Mouse (Mus musculus) olfactory bulb, adult 2 months (tissue): ENCODE measurements around the gene Bbs9.

Experiments
- CTCF ChIP-seq: fragments of 200-500 bp; IDR thresholded peaks from 2 replicates; pipeline ENCODE4 v1.5.1; 2012; ENCODE audit warnings: low read depth, mild to moderate bottlenecking, low read length, moderate library complexity; ENCODE audit not compliant: insufficient read depth
- POLR2A ChIP-seq: fragments of 200-500 bp; IDR thresholded peaks from 2 replicates; pipeline ENCODE4 v1.6.1; 2012; ENCODE audit warnings: mild to moderate bottlenecking, low read depth, low read length, moderate library complexity; ENCODE audit not compliant: insufficient read depth

- TF ChIP-seq CTCF (no peak), POLR2A (no peak)
Observed at GRCm38 (mm10) chr9:22503581-22503980, 28.1 kb downstream of the Bbs9 start.
